8 mouse cellular contexts compared by ENCODE assay signal in the genomic region with DNA sequence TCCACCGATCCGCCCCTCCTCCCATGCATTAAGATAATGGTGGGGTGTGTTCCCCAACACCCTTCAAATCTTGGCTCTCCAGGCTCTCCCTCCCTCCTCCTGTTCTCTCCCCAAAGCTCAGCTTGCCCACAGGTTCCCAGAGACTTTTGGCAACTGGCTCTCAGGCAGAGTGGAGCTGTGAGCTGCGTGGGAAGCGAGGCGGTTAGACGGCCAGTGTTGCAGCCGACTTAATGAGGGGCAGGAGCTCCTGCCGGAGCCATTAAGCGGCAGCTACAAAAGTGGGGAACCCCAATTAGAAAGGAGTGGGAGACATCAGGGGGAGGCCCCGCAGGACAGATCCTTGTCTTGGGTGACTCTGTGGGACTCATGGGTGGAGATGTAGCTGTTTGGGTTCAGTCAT.
DNase-seq lines count a peak whose midpoint lies in the region.

No protein-coding gene starts in this region.

- peak; percentile 48 to 53 for DNase-seq in frontal cortex, postnatal 36 days (ENCODE audit: low spot score in 2 of 2)
- no peak for DNase-seq in frontal cortex, postnatal 10 days (ENCODE audit: low spot score in 2 of 2)
- peak; percentile 13 for DNase-seq in ovary, postnatal 36 days (ENCODE audit: low spot score)
- no peak for DNase-seq in ovary, postnatal 10 days (ENCODE audit: low spot score)
- no peak for DNase-seq in limb, embryonic 10.5 days (ENCODE audit: low spot score)
- DNase-seq in right cerebral cortex, adult 2 months (ENCODE audit: low spot score in 2 of 2), result peak; percentile 57
- DNase-seq in cerebellum, postnatal 10 days, result no peak
- no peak for DNase-seq in B cell, adult 2 months

- 12% methylated on average over 10 of the region's 10 CpGs for WGBS in limb, embryonic 10.5 days

- no peaks in the 10 kb centered on the region for H3K36me3 ChIP-seq in limb, embryonic 10.5 days

- H3K4me3 ChIP-seq in limb, embryonic 10.5 days, result peak overlapping the region; percentile 30

- H3K27ac ChIP-seq in limb, embryonic 10.5 days, result peak overlapping the region; percentile 71

- no peaks in the 10 kb centered on the region for H3K9me3 ChIP-seq in limb, embryonic 10.5 days (replicated peaks)

- H3K4me1 ChIP-seq in limb, embryonic 10.5 days, result peaks cover 41% of the 10 kb centered on the region

- peaks cover 34% of the 10 kb centered on the region for H3K27me3 ChIP-seq in limb, embryonic 10.5 days (ENCODE audit: low read depth, poor library complexity, severe bottlenecking)

Comparison
In these comparisons a context has a peak if more than half of its experiments do, and no peak if none do; other contexts are left out.
1. DNase-seq: peak in frontal cortex, postnatal 36 days (2 of 2), ovary, postnatal 36 days (single experiment) and right cerebral cortex, adult 2 months (2 of 2); none in frontal cortex, postnatal 10 days (0 of 2), ovary, postnatal 10 days (single experiment), limb, embryonic 10.5 days (single experiment), cerebellum, postnatal 10 days (0 of 2) and B cell, adult 2 months (0 of 2).